Mouse (Mus musculus): ENCODE data around the gene Acer1. TPM values are rescaled to one million over a fixed set of nuclear protein-coding genes. Genes with fewer than 3 reads are reported as not detected.
A peak's percentile ranks its signal among the peaks of the same experiment; 100 is the strongest.

Gene Acer1
- total and polyA plus RNA-seq, 3 experiments = not detected

GRCm38 (mm10) chr17:56988921-56989430 lies 7.0 kb upstream of the Acer1 start:
- Histone ChIP-seq H3K4me2 (ENCODE audit: insufficient read depth, low read depth, poor library complexity, severe bottlenecking) (no peak overlapping the region), H3K27me3 (replicated peaks) (no peaks in the 10 kb centered on the region), H3K9ac (ENCODE audit: insufficient read depth, low read depth) (no peak overlapping the region), H3K4me1 (ENCODE audit: control insufficient read depth in 1 of 2, insufficient read depth in 2 of 2) (peaks cover 7 to 19% of the 10 kb centered on the region in 2 experiments; a peak in 3 of 4 replicates), H3K4me3 (replicated peaks in 1 of 3; ENCODE audit: low read depth in 2 of 3, low read length in 2 of 3, poor library complexity in 1 of 3) (no peak overlapping the region), H3K36me3 (replicated peaks in 1 of 2; ENCODE audit: control insufficient read depth in 1 of 2, insufficient read depth in 1 of 2, low read length in 1 of 2) (peaks cover 19 to 26% of the 10 kb centered on the region in 2 experiments), H3K9me3 (replicated peaks; ENCODE audit: low read length) (no peaks in the 10 kb centered on the region), H3K79me2 (replicated peaks; ENCODE audit: control insufficient read depth, extremely low read depth, insufficient read depth, poor library complexity, severe bottlenecking) (peaks cover 23% of the 10 kb centered on the region), H3K27ac (ENCODE audit: insufficient read depth, low read depth) (no peak overlapping the region)
- dilution Hi-C loops (cut with MboI; ENCODE audit: extremely low pct_ligation_motif_present, extremely low pct_unique_long_range_greater_than_20kb, low sequenced_read_pairs) = no loop called here
- in situ Hi-C loops (cut with MboI; ENCODE audit: low pct_ligation_motif_present, low pct_unique_long_range_greater_than_20kb, low sequenced_read_pairs) = no loop called here
- TF ChIP-seq POLR2AphosphoS2 (IDR thresholded peaks at IDR 0.05; ENCODE audit: low read depth, low read length) (no peak), RAD21 (IDR thresholded peaks at IDR 0.05; ENCODE audit: low read depth, low read length) (no peak), MAX (IDR thresholded peaks at IDR 0.05; ENCODE audit: low read length) (no peak), ZC3H11A (IDR thresholded peaks at IDR 0.05; ENCODE audit: low read depth, low read length) (no peak), IRF4 (IDR thresholded peaks at IDR 0.05; ENCODE audit: low read depth, low read length) (no peak), ZMIZ1 (IDR thresholded peaks at IDR 0.05; ENCODE audit: low read depth, low read length) (no peak), BHLHE40 (IDR thresholded peaks at IDR 0.05; ENCODE audit: low read depth, low read length) (no peak)
- no peak for DNase-seq (ENCODE audit: extremely low read depth)

- Histone ChIP-seq H3K9me3 (replicated peaks; ENCODE audit: low read length) (no peaks in the 10 kb centered on the region), H3K27me3 (replicated peaks) (no peaks in the 10 kb centered on the region), H3K27ac (ENCODE audit: insufficient read depth, low read depth) (no peak overlapping the region), H3K4me2 (ENCODE audit: insufficient read depth, low read depth, poor library complexity, severe bottlenecking) (no peak overlapping the region), H3K79me2 (replicated peaks; ENCODE audit: control insufficient read depth, extremely low read depth, insufficient read depth, poor library complexity, severe bottlenecking) (peaks cover 23% of the 10 kb centered on the region), H3K4me3 (replicated peaks in 1 of 3; ENCODE audit: low read depth in 2 of 3, low read length in 2 of 3, poor library complexity in 1 of 3) (no peak overlapping the region), H3K36me3 (replicated peaks in 1 of 2; ENCODE audit: control insufficient read depth in 1 of 2, insufficient read depth in 1 of 2, low read length in 1 of 2) (peaks cover 13 to 20% of the 10 kb centered on the region in 2 experiments), H3K4me1 (ENCODE audit: control insufficient read depth in 1 of 2, insufficient read depth in 2 of 2) (peaks cover 7 to 19% of the 10 kb centered on the region in 2 experiments; a peak in 3 of 4 replicates), H3K9ac (ENCODE audit: insufficient read depth, low read depth) (no peak overlapping the region)
- TF ChIP-seq JUND (conservative IDR thresholded peaks at IDR 0.05; ENCODE audit: low read depth, low read length) (no peak), ZNF384 (IDR thresholded peaks at IDR 0.05; ENCODE audit: low read depth, low read length) (no peak), SMC3 (IDR thresholded peaks at IDR 0.05; ENCODE audit: low read depth, low read length) (peak; percentile 12; the same call in 1 of the 2 replicates), MAX (IDR thresholded peaks at IDR 0.05; ENCODE audit: low read length) (no peak), UBTF (IDR thresholded peaks at IDR 0.05; ENCODE audit: low read depth, low read length) (no peak), MAFK (IDR thresholded peaks at IDR 0.05; ENCODE audit: insufficient replicate concordance, low read length) (no peak), CTCF (conservative IDR thresholded peaks at IDR 0.05 in 1 of 2, IDR thresholded peaks at IDR 0.05 in 1 of 2; ENCODE audit: low read depth in 2 of 2, low read length in 2 of 2) (peak in 1 of 2 experiments; percentile 33; a peak in 2 of 4 replicates), E2F4 (IDR thresholded peaks at IDR 0.05; ENCODE audit: insufficient replicate concordance, low read depth, low read length) (no peak)
- in situ Hi-C loops (cut with MboI; ENCODE audit: low pct_ligation_motif_present, low pct_unique_long_range_greater_than_20kb, low sequenced_read_pairs) (no loop called here), dilution Hi-C loops (cut with MboI; ENCODE audit: extremely low pct_ligation_motif_present, extremely low pct_unique_long_range_greater_than_20kb, low sequenced_read_pairs) (no loop called here)
- no peak for DNase-seq (ENCODE audit: extremely low read depth)
Observed at GRCm38 (mm10) chr17:56988441-56988840, 6.5 kb upstream of the Acer1 start.

Data from CH12.LX (cell line).